Comparison of ENCODE assay signal across 9 mouse cellular contexts in genomic region chr15:96639630-96640029, GRCm38 (mm10). TPM values are rescaled to one million over a fixed set of nuclear protein-coding genes. Genes with fewer than 3 reads are reported as not detected.
DNase-seq lines count a peak whose midpoint lies in the region; ATAC-seq and TF ChIP-seq lines count a peak whose summit lies in the region.
"Had no signal": no experiment of that assay in that cellular context is flagged by ENCODE, and none has a peak within 500 bp of the region (broad histone marks: within the 10 kb centered on the region; RNA-seq: fewer than 3 reads in every experiment).

No protein-coding gene starts in this region.

- no peak for ATAC-seq in lung, embryonic 16.5 days (ENCODE audit: low read depth)
- ATAC-seq in forebrain, embryonic 12.5 days (ENCODE audit: low FRiP score), result no peak
- no peak for ATAC-seq in limb, embryonic 11.5 days (ENCODE audit: insufficient number of reproducible peaks, low FRiP score, low TSS enrichment, low read depth)

- H3K4me3 ChIP-seq in lung, embryonic 16.5 days (ENCODE audit: low read length), result peak overlapping the region; percentile 77
- peak overlapping the region; percentile 85 for H3K4me3 ChIP-seq in forebrain, embryonic 12.5 days (replicated peaks)
- H3K4me3 ChIP-seq in limb, embryonic 11.5 days (ENCODE audit: low read depth, low read length), result peak overlapping the region; percentile 88; the same call in 1 of the 2 replicates
- peak overlapping the region; percentile 43 for H3K4me3 ChIP-seq in olfactory bulb, adult 2 months (ENCODE audit: insufficient read depth, low read depth, low read length)

- peaks cover 11% of the 10 kb centered on the region; the same call in 1 of the 2 replicates for H3K4me1 ChIP-seq in lung, embryonic 16.5 days (replicated peaks; ENCODE audit: control insufficient read depth, insufficient read depth, low read length)
- peaks cover 32% of the 10 kb centered on the region for H3K4me1 ChIP-seq in forebrain, embryonic 12.5 days
- H3K4me1 ChIP-seq in limb, embryonic 11.5 days (ENCODE audit: control insufficient read depth, insufficient read depth, low read length), result peaks cover 19% of the 10 kb centered on the region; the same call in 1 of the 2 replicates
- peaks cover 20% of the 10 kb centered on the region for H3K4me1 ChIP-seq in olfactory bulb, adult 2 months (ENCODE audit: control insufficient read depth, insufficient read depth, low read length)

- peaks cover 4% of the 10 kb centered on the region; the same call in 1 of the 2 replicates for H3K27me3 ChIP-seq in lung, embryonic 16.5 days (ENCODE audit: control insufficient read depth, insufficient read depth, low read depth, low read length)
- H3K27me3 ChIP-seq in forebrain, embryonic 12.5 days, result no peaks in the 10 kb centered on the region
- no peaks in the 10 kb centered on the region for H3K27me3 ChIP-seq in limb, embryonic 11.5 days (ENCODE audit: control insufficient read depth, insufficient read depth, low read length)

- peak overlapping the region; percentile 98 for H3K4me2 ChIP-seq in lung, embryonic 16.5 days (ENCODE audit: low read depth, low read length)
- peak overlapping the region; percentile 77 for H3K4me2 ChIP-seq in forebrain, embryonic 12.5 days
- peak overlapping the region; percentile 75 for H3K4me2 ChIP-seq in limb, embryonic 11.5 days (ENCODE audit: low read depth, severe bottlenecking)

- no peaks in the 10 kb centered on the region for H3K9me3 ChIP-seq in lung, embryonic 16.5 days (ENCODE audit: control insufficient read depth, low read length)
- peaks cover 12% of the 10 kb centered on the region for H3K9me3 ChIP-seq in forebrain, embryonic 12.5 days
- H3K9me3 ChIP-seq in limb, embryonic 11.5 days (ENCODE audit: control insufficient read depth, low read length), result no peaks in the 10 kb centered on the region

- TF ChIP-seq CTCF in olfactory bulb, adult 2 months (IDR thresholded peaks at IDR 0.05; ENCODE audit: insufficient read depth, low read depth, low read length), result no peak

- H3K27ac ChIP-seq in lung, embryonic 16.5 days (ENCODE audit: low read length), result no peak overlapping the region
- peak overlapping the region; percentile 36; the same call in 1 of the 2 replicates for H3K27ac ChIP-seq in forebrain, embryonic 12.5 days
- H3K27ac ChIP-seq in limb, embryonic 11.5 days (replicated peaks; ENCODE audit: low read depth, low read length), result no peak overlapping the region
- 0 out of 2 replicates have a peak overlapping the region, but pooled peaks have one; percentile 43 for H3K27ac ChIP-seq in olfactory bulb, adult 2 months (ENCODE audit: insufficient read depth, low read depth, low read length)

- no peak overlapping the region for H3K9ac ChIP-seq in lung, embryonic 16.5 days (ENCODE audit: low read length)
- H3K9ac ChIP-seq in forebrain, embryonic 12.5 days, result peak overlapping the region; percentile 97; the same call in 1 of the 2 replicates
- H3K9ac ChIP-seq in limb, embryonic 11.5 days (ENCODE audit: low read length), result 0 out of 2 replicates have a peak overlapping the region, but pooled peaks have one; percentile 7

- TF ChIP-seq POLR2A in olfactory bulb, adult 2 months (IDR thresholded peaks at IDR 0.05; ENCODE audit: insufficient read depth, low read depth, low read length), result no peak

- no peaks in the 10 kb centered on the region; the same call in 1 of the 2 replicates for H3K36me3 ChIP-seq in lung, embryonic 16.5 days (ENCODE audit: control insufficient read depth, insufficient read depth, low read length)
- peaks cover 41% of the 10 kb centered on the region for H3K36me3 ChIP-seq in forebrain, embryonic 12.5 days (replicated peaks)
- peaks cover 18% of the 10 kb centered on the region for H3K36me3 ChIP-seq in limb, embryonic 11.5 days (ENCODE audit: control insufficient read depth, insufficient read depth, low read length)

- WGBS in lung, embryonic 16.5 days, result 57% methylated on average over 8 of the region's 8 CpGs
- 63% methylated on average over 8 of the region's 8 CpGs for WGBS in forebrain, embryonic 12.5 days
- WGBS in limb, embryonic 11.5 days, result 80% methylated on average over 8 of the region's 8 CpGs
- 25% methylated on average over 8 of the region's 8 CpGs for WGBS in olfactory bulb, adult 2 months

- no peak for DNase-seq in lung, postnatal 36 days
- DNase-seq in limb, embryonic 11.5 days (ENCODE audit: low spot score), result no peak
- no peak for DNase-seq in urinary bladder, adult 2 months (ENCODE audit: low spot score)
- DNase-seq in frontal cortex, postnatal 36 days (ENCODE audit: low spot score in 2 of 2), result no peak
- DNase-seq: kidney, adult 18-20 months; right cerebral cortex, postnatal 14 days had no signal

RNA-seq across cellular contexts. Expression of gene Slc38a1, which starts 3.1 kb away (rescaled TPM):
- 47.5 and 48.8 TPM in 2 replicates for polyA plus RNA-seq in lung, embryonic 16.5 days (2015; fragmentation: Nextera tagmentation; extraction: Ambion mirVana)
- 148 and 166 TPM in 2 replicates for polyA plus RNA-seq in forebrain, embryonic 12.5 days (2016; fragmentation: Nextera tagmentation; extraction: Ambion mirVana)
- 132 and 143 TPM in 2 replicates for polyA plus RNA-seq in limb, embryonic 11.5 days (2014; fragmentation: Nextera tagmentation; extraction: Ambion mirVana)
- polyA plus RNA-seq in olfactory bulb, adult 2 months (2012; ENCODE audit: insufficient read depth, insufficient read length, low replicate concordance, missing spikeins), result 186 TPM in 1 of 2 replicates, not detected in the other
- 13.9 and 21.5 TPM in 2 replicates for polyA plus RNA-seq in urinary bladder, adult 2 months (2012; rRNA removed)

RNA-seq across cellular contexts. Expression of gene Slc38a2, which starts 59.9 kb away (rescaled TPM):
- 143 and 155 TPM in 2 replicates for polyA plus RNA-seq in lung, embryonic 16.5 days (2015; fragmentation: Nextera tagmentation; extraction: Ambion mirVana)
- polyA plus RNA-seq in forebrain, embryonic 12.5 days (2016; fragmentation: Nextera tagmentation; extraction: Ambion mirVana), result 199 TPM in 2 replicates
- 245 and 250 TPM in 2 replicates for polyA plus RNA-seq in limb, embryonic 11.5 days (2014; fragmentation: Nextera tagmentation; extraction: Ambion mirVana)
- polyA plus RNA-seq in olfactory bulb, adult 2 months (2012; ENCODE audit: insufficient read depth, insufficient read length, low replicate concordance, missing spikeins), result 275 TPM in 1 of 2 replicates, not detected in the other
- 89.3 and 90.6 TPM in 2 replicates for polyA plus RNA-seq in urinary bladder, adult 2 months (2012; rRNA removed)

Comparison
In these comparisons a context has a peak if more than half of its experiments do, and no peak if none do; other contexts are left out.
1. H3K27ac ChIP-seq: peak in forebrain, embryonic 12.5 days (single experiment) and olfactory bulb, adult 2 months (single experiment); none in lung, embryonic 16.5 days (single experiment) and limb, embryonic 11.5 days (single experiment).
2. Peak in every context shown above with its lines, with median percentiles within 50 percentile points of each other: H3K4me2 ChIP-seq and H3K4me3 ChIP-seq.